Mouse (Mus musculus) forebrain, embryonic 13.5 days (tissue): ENCODE results near the gene Wdpcp. TPM values are rescaled to one million over a fixed set of nuclear protein-coding genes. Genes with fewer than 3 reads are reported as not detected.
A peak's percentile ranks its signal among the peaks of the same experiment; 100 is the strongest.
"Not testable (repeated sequence)": the region's sequence is repeated elsewhere in the genome, so short reads cannot be mapped to it uniquely, and the experiment has no call there.

Experiments used
- ATAC-seq: fragments of 200-750 bp; cut with Nextera tagmentation; 2 replicates; pipeline ENCODE4 v1.8.0; 2017
- H3K27ac ChIP-seq: fragments of 300-500 bp; sonication (generic); 2 replicates; pipeline ENCODE4 v1.5.1; 2015; ENCODE audit warnings: inconsistent platforms, mild to moderate bottlenecking, moderate library complexity
- H3K27me3 ChIP-seq: fragments of 300-500 bp; sonication (generic); 2 replicates; pipeline ENCODE4 v1.6.1; 2015; ENCODE audit warnings: mild to moderate bottlenecking, inconsistent platforms
- H3K36me3 ChIP-seq: fragments of 300-500 bp; sonication (generic); 2 replicates; pipeline ENCODE4 v1.6.1; 2015; ENCODE audit warnings: mild to moderate bottlenecking, inconsistent platforms; ENCODE audit not compliant: poor library complexity, severe bottlenecking
- H3K4me1 ChIP-seq: fragments of 300-500 bp; sonication (generic); 2 replicates; pipeline ENCODE4 v1.6.1; 2015; ENCODE audit warnings: inconsistent platforms
- H3K4me2 ChIP-seq: fragments of 300-500 bp; sonication (generic); 2 replicates; pipeline ENCODE4 v1.6.1; 2015; ENCODE audit warnings: inconsistent platforms, mild to moderate bottlenecking, moderate library complexity
- H3K4me3 ChIP-seq: fragments of 300-500 bp; sonication (generic); 2 replicates; pipeline ENCODE4 v1.5.1; 2015; ENCODE audit warnings: mild to moderate bottlenecking, inconsistent platforms
- H3K9ac ChIP-seq: fragments of 300-500 bp; sonication (generic); 2 replicates; pipeline ENCODE4 v1.6.1; 2015; ENCODE audit warnings: mild to moderate bottlenecking, inconsistent platforms
- H3K9me3 ChIP-seq: fragments of 300-500 bp; sonication (generic); replicated peaks from 2 replicates; pipeline ENCODE4 v1.6.1; 2016; ENCODE audit warnings: inconsistent platforms
- WGBS: fragments of 180-500 bp; shearing (Covaris S2); methylation state at CpG from one replicate; pipeline ENCODE4 v1.1.7; 2015; 5-methylcytosine and 5-hydroxymethylcytosine counted together
- polyA plus RNA-seq: library from polyadenylated mRNA; unstranded; fragments of >200 nt; fragmentation: Nextera tagmentation; extraction: Ambion mirVana; gene quantifications from 2 replicates; pipeline ENCODE4 v1.2.1, GENCODE M21; 2015

The Wdpcp gene
- polyA plus RNA-seq: 10.9 and 13.8 TPM in 2 replicates

DNA sequence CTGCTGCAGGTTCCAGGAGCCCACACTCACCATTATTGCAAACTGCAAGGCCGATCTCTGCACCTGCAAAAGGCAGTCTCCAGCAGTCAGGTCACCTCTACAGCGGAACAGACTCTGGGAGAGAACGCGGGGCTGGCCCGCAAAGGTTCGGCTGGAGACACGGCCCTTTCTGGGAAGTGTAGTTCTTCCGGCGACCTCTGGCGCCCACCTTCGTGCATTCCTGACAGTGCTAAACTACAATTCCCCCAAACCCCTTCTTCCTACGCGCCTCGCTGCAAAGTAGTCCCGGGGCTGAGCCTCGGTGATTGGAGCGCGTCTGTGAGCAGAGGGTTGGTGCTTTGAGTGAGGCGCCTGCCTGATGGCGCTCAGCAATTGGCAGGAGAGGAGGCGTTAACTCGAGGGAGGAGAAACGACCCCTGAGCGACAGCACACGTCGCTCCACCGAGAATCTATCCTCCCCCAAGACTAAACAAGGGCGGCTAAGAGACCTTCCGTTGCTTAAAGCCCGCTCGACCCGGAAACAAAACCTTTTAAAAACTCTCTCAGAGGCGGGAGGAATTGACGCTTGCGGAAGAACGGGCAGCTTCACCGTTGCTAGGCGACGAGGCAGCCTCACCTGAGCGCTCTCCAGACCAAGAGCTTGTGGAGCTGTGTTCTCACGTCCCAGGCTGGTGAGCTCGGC lies at the start of gene Wdpcp, which contains the start of gene Mdh1:
Wdpcp (plus strand) TSS at position 536 of the 682 bp plus-strand sequence.
Mdh1 (minus strand) TSS at position 668 of the 682 bp plus-strand sequence.
- Histone ChIP-seq H3K4me2 (peak within 1 kb of the TSS; percentile 83), H3K27ac (peak within 1 kb of the TSS; percentile 84), H3K36me3 (peaks cover 2% of the 10 kb centered on the region; the same call in 1 of the 2 replicates), H3K4me1 (peaks cover 29% of the 10 kb centered on the region), H3K27me3 (no peaks in the 10 kb centered on the region), H3K9ac (peak within 1 kb of the TSS; percentile 78), H3K9me3 (no peaks in the 10 kb centered on the region), H3K4me3 (peak within 1 kb of the TSS; percentile 74)
- 0% methylated on average over 42 of the region's 42 CpGs for WGBS
- peak; percentile 99 for ATAC-seq

GRCm38 (mm10) chr11:21528676-21529394 lies 43.2 kb upstream of the Wdpcp start:
- H3K27ac ChIP-seq: no peak overlapping the region
- WGBS: 75% methylated on average over 2 of the region's 2 CpGs
- no peak overlapping the region for H3K4me2 ChIP-seq
- no peak; the same call in 1 of the 2 replicates for ATAC-seq
- H3K9me3 ChIP-seq: no peaks in the 10 kb centered on the region
- H3K9ac ChIP-seq: no peak overlapping the region
- no peaks in the 10 kb centered on the region for H3K36me3 ChIP-seq
- no peak overlapping the region for H3K4me3 ChIP-seq
- no peaks in the 10 kb centered on the region for H3K27me3 ChIP-seq
- no peaks in the 10 kb centered on the region for H3K4me1 ChIP-seq

DNA sequence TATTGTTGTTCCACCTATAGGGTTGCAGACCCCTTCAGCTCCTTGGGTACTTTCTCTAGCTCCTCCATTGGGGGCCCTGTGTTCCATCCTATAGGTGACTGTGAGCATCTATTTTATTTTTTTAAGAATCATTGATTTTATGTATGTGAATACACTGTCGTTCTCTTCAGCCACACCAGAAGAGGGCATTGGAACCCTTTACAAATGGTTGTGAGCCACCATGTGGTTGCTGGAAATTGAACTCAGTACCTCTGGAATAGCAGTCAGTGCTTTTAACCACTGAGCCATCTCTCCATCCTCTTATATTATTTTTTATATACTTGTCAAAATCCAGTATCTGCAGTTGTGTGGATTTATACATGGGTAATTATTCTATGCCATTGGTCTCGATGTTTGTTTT lies 41.2 kb upstream of the Wdpcp start:
- H3K9me3 ChIP-seq, H3K4me3 ChIP-seq, H3K36me3 ChIP-seq, H3K4me1 ChIP-seq, H3K27me3 ChIP-seq, H3K9ac ChIP-seq, ATAC-seq, H3K27ac ChIP-seq, H3K4me2 ChIP-seq: not testable (repeated sequence)
- WGBS: 80% methylated on average over 2 of the region's 2 CpGs

DNA sequence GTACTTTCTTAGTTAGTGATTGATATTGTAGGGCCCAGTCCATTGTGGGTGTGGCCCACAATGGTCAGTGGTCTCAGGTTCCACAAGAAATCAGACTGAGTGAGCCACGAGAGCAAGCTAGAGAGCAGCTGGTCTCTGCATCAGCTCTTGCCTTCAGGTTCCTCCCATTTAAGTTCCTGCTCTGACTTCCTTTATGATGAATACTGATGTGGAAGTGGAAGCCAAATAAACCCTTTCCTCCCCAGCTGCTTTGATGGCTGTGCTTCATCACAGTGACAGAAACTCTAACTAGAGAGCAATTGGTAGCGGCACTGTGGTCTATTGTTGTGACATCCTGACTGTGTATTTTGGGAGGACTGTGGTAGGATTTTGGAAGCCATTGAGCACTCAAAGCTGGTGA lies 32.0 kb upstream of the Wdpcp start:
- Histone ChIP-seq H3K9me3 (no peaks in the 10 kb centered on the region), H3K9ac (no peak overlapping the region), H3K4me3 (no peak overlapping the region), H3K4me2 (no peak overlapping the region), H3K27ac (no peak overlapping the region), H3K36me3 (no peaks in the 10 kb centered on the region), H3K4me1 (no peaks in the 10 kb centered on the region), H3K27me3 (no peaks in the 10 kb centered on the region)
- WGBS: 83% methylated on average over 2 of the region's 2 CpGs
- no peak for ATAC-seq

DNA sequence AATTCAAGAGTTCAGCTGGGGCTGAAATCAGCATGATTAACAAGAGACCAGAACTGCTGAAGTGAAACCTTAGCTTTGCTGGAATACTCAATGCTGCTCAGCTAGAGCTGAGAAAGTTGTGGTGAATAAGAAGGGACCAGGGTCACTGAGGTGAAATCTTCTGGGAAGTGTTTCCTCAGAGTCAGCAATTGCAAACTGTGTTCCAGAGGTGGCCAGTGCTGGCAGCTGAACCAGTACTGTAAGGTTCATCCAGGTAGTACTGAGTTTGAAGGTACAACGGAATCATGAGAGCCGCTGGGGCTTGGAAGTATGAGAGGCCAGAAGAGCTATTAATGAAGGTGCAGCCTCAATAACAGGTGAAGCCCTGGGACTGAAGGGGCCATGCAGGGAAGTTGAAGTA lies 31.4 kb upstream of the Wdpcp start:
- Histone ChIP-seq H3K36me3 (no peaks in the 10 kb centered on the region), H3K4me1 (no peaks in the 10 kb centered on the region), H3K9me3 (no peaks in the 10 kb centered on the region), H3K27ac (no peak overlapping the region), H3K9ac (no peak overlapping the region), H3K27me3 (no peaks in the 10 kb centered on the region), H3K4me2 (no peak overlapping the region), H3K4me3 (no peak overlapping the region)
- WGBS: 95% methylated on average over 2 of the region's 2 CpGs
- no peak for ATAC-seq

- no peaks in the 10 kb centered on the region for H3K4me1 ChIP-seq
- no peak overlapping the region for H3K27ac ChIP-seq
- no peak for ATAC-seq
- no peaks in the 10 kb centered on the region for H3K36me3 ChIP-seq
- no peaks in the 10 kb centered on the region for H3K9me3 ChIP-seq
- no peak overlapping the region for H3K9ac ChIP-seq
- 79% methylated on average over 5 of the region's 5 CpGs for WGBS
- H3K4me3 ChIP-seq: no peak overlapping the region
- H3K27me3 ChIP-seq: no peaks in the 10 kb centered on the region
- H3K4me2 ChIP-seq: no peak overlapping the region
Measured at GRCm38 (mm10) chr11:21542731-21543130, 29.3 kb upstream of the Wdpcp start.

- 73% methylated on average over 2 of the region's 2 CpGs for WGBS
- Histone ChIP-seq H3K4me3 (no peak overlapping the region), H3K9ac (no peak overlapping the region), H3K9me3 (no peaks in the 10 kb centered on the region), H3K36me3 (no peaks in the 10 kb centered on the region), H3K4me2 (no peak overlapping the region), H3K27ac (no peak overlapping the region), H3K4me1 (no peaks in the 10 kb centered on the region), H3K27me3 (no peaks in the 10 kb centered on the region)
- no peak; the same call in 1 of the 2 replicates for ATAC-seq
Measured at GRCm38 (mm10) chr11:21545021-21545420, 27.0 kb upstream of the Wdpcp start.

- Histone ChIP-seq H3K9ac (no peak overlapping the region), H3K4me2 (no peak overlapping the region), H3K9me3 (no peaks in the 10 kb centered on the region), H3K27me3 (no peaks in the 10 kb centered on the region), H3K4me1 (no peaks in the 10 kb centered on the region), H3K4me3 (no peak overlapping the region), H3K36me3 (no peaks in the 10 kb centered on the region), H3K27ac (no peak overlapping the region)
- no peak for ATAC-seq
Measured at GRCm38 (mm10) chr11:21545951-21546350, 26.1 kb upstream of the Wdpcp start.

- Histone ChIP-seq H3K27ac (no peak overlapping the region), H3K4me3 (no peak overlapping the region), H3K4me1 (no peaks in the 10 kb centered on the region), H3K9me3 (no peaks in the 10 kb centered on the region), H3K9ac (no peak overlapping the region), H3K27me3 (no peaks in the 10 kb centered on the region), H3K4me2 (no peak overlapping the region), H3K36me3 (no peaks in the 10 kb centered on the region)
- WGBS: 78% methylated on average over 1 of the region's 1 CpGs
- no peak for ATAC-seq
Measured at GRCm38 (mm10) chr11:21546671-21547070, 25.4 kb upstream of the Wdpcp start.

DNA sequence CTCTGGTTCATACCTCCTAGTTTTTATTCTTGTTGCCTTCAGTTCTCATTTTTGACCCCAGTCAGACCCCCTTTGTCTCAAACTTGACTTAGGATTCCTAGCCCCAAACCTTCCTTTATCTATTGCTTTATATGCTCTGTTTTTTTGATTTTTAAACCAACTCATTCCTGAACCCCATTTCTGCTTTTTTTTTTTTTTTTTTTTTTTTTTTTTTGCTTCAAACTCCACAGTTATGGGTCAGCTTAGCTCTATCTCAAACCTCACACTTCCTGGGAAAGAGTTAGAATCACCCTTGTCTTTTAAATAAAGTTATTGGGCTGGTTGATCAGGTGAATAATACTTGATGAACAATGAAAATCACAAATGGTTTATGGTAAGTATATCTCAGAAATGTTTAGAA lies 24.5 kb upstream of the Wdpcp start:
- no peaks in the 10 kb centered on the region for H3K36me3 ChIP-seq
- H3K9me3 ChIP-seq: no peaks in the 10 kb centered on the region
- no peaks in the 10 kb centered on the region for H3K27me3 ChIP-seq
- no peak overlapping the region for H3K4me2 ChIP-seq
- no peak overlapping the region for H3K4me3 ChIP-seq
- H3K9ac ChIP-seq: no peak overlapping the region
- H3K27ac ChIP-seq: no peak overlapping the region
- H3K4me1 ChIP-seq: no peaks in the 10 kb centered on the region
- no peak for ATAC-seq

DNA sequence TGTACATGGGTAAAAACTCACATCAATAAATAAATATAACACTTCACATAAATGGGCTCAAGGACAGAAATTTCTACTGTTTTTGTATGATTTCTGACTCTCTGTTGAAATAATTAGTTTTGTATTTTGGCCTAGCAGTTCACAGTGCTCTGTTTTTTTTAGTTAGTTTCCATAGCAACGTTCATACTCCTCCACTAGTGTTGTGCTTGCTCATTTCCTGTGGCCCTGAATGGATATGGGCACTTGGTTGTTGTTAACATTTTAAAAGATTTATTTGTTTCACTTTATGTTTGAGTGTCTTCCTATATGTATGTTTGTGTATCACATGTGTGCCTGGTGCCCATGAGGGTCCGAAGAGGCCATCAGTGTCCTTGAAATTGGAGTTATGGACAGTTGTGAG lies 23.0 kb upstream of the Wdpcp start:
- no peaks in the 10 kb centered on the region for H3K9me3 ChIP-seq
- WGBS: 96% methylated on average over 2 of the region's 2 CpGs
- no peaks in the 10 kb centered on the region for H3K4me1 ChIP-seq
- no peak overlapping the region for H3K27ac ChIP-seq
- no peak overlapping the region for H3K4me3 ChIP-seq
- H3K27me3 ChIP-seq: no peaks in the 10 kb centered on the region
- H3K36me3 ChIP-seq: no peaks in the 10 kb centered on the region
- no peak overlapping the region for H3K9ac ChIP-seq
- no peak for ATAC-seq
- no peak overlapping the region for H3K4me2 ChIP-seq

GRCm38 (mm10) chr11:21549754-21550153 lies 22.3 kb upstream of the Wdpcp start:
- no peak overlapping the region for H3K9ac ChIP-seq
- H3K4me2 ChIP-seq: no peak overlapping the region
- no peaks in the 10 kb centered on the region for H3K36me3 ChIP-seq
- H3K9me3 ChIP-seq: no peaks in the 10 kb centered on the region
- H3K27ac ChIP-seq: no peak overlapping the region
- no peaks in the 10 kb centered on the region for H3K4me1 ChIP-seq
- 94% methylated on average over 4 of the region's 4 CpGs for WGBS
- ATAC-seq: no peak
- H3K4me3 ChIP-seq: no peak overlapping the region
- H3K27me3 ChIP-seq: no peaks in the 10 kb centered on the region
